Mouse (Mus musculus) myocyte (in vitro differentiated cells): ENCODE results near the gene Hoxc6. TPM values are rescaled to one million over a fixed set of nuclear protein-coding genes. Genes with fewer than 3 reads are reported as not detected.

Source experiments
- H3K27me3 ChIP-seq: one replicate; pipeline ENCODE4 v1.6.1; 2011; ENCODE audit not compliant: control insufficient read depth, insufficient read depth, insufficient read length
- H3K36me3 ChIP-seq: one replicate; pipeline ENCODE4 v1.6.1; 2011; ENCODE audit not compliant: control insufficient read depth, insufficient read depth
- H3K4me2 ChIP-seq: one replicate; pipeline ENCODE4 v1.6.1; 2011; ENCODE audit warnings: low read depth, control low read depth
- H3K4me3 ChIP-seq: one replicate; pipeline ENCODE4 v1.5.1; 2011; ENCODE audit warnings: mild to moderate bottlenecking, control low read depth, moderate library complexity
- H3K79me2 ChIP-seq: one replicate; pipeline ENCODE4 v1.6.1; 2011; ENCODE audit not compliant: control insufficient read depth, insufficient read depth
- H3ac ChIP-seq: one replicate; pipeline ENCODE4 v1.6.1; 2011; ENCODE audit not compliant: control insufficient read depth, insufficient read length
- CEBPB ChIP-seq: IDR thresholded peaks from 2 replicates; pipeline ENCODE4 v1.6.1; 2011; ENCODE audit warnings: mild to moderate bottlenecking, moderate library complexity; ENCODE audit not compliant: poor library complexity, insufficient read depth, severe bottlenecking
- E2F4 ChIP-seq: IDR thresholded peaks from one replicate; pipeline ENCODE4 v1.6.1; 2011; ENCODE audit warnings: mild to moderate bottlenecking, control low read depth, moderate library complexity; ENCODE audit not compliant: insufficient read depth
- MAX ChIP-seq: IDR thresholded peaks from one replicate; pipeline ENCODE4 v1.6.1; 2011; ENCODE audit warnings: low read depth, mild to moderate bottlenecking, control low read depth
- MYOD1 ChIP-seq, 3 experiments: IDR thresholded peaks; one replicate each; pipeline ENCODE4 v1.6.1; 2011; ENCODE audit warnings: control low read depth in 2 of 3, low read depth in 2 of 3, mild to moderate bottlenecking in 2 of 3, moderate library complexity in 1 of 3; ENCODE audit not compliant: insufficient read length in 2 of 3, control insufficient read depth in 1 of 3
- MYOG ChIP-seq, 3 experiments: IDR thresholded peaks; one replicate each; pipeline ENCODE4 v1.6.1; 2011; ENCODE audit warnings: control low read depth in 2 of 3, low read depth in 2 of 3, mild to moderate bottlenecking in 2 of 3; ENCODE audit not compliant: insufficient read length in 2 of 3, control insufficient read depth in 1 of 3, insufficient read depth in 1 of 3
- POLR2A ChIP-seq: IDR thresholded peaks from one replicate; pipeline ENCODE4 v1.6.1; 2011; ENCODE audit warnings: low read depth, mild to moderate bottlenecking, control low read depth, moderate library complexity; ENCODE audit not compliant: insufficient read length
- POLR2AphosphoS2 ChIP-seq: IDR thresholded peaks from one replicate; pipeline ENCODE4 v1.6.1; 2011; ENCODE audit warnings: low read depth, control low read depth; ENCODE audit not compliant: insufficient read length
- REST ChIP-seq: IDR thresholded peaks from one replicate; pipeline ENCODE4 v1.6.1; 2011; ENCODE audit warnings: mild to moderate bottlenecking, control low read depth, moderate library complexity; ENCODE audit not compliant: insufficient read depth, insufficient read length
- SRF ChIP-seq: IDR thresholded peaks from one replicate; pipeline ENCODE4 v1.6.1; 2011; ENCODE audit warnings: low read depth; ENCODE audit not compliant: control insufficient read depth, insufficient read length
- TCF12 ChIP-seq: IDR thresholded peaks from one replicate; pipeline ENCODE4 v1.6.1; 2011; ENCODE audit warnings: mild to moderate bottlenecking, control low read depth; ENCODE audit not compliant: poor library complexity, insufficient read depth, severe bottlenecking
- TCF3 ChIP-seq: IDR thresholded peaks from one replicate; pipeline ENCODE4 v1.6.1; 2011; ENCODE audit warnings: low read depth, control low read depth; ENCODE audit not compliant: insufficient read length
- USF1 ChIP-seq: IDR thresholded peaks from one replicate; pipeline ENCODE4 v1.6.1; 2011; ENCODE audit warnings: low read depth, mild to moderate bottlenecking, control low read depth, moderate library complexity
- polyA plus RNA-seq: library from polyadenylated mRNA; unstranded; fragments of >200 nt; fragmentation: generic; extraction: Trizol; gene quantifications from one replicate; pipeline ENCODE4 v1.2.1, GENCODE M21; 2012; ENCODE audit warnings: missing spikeins

Hoxc6 gene
- polyA plus RNA-seq, 1 experiment: 14.0 TPM

- TF ChIP-seq MAX (no peak), POLR2AphosphoS2 (no peak), USF1 (no peak), MYOD1 (IDR thresholded peaks at IDR 0.05; ENCODE audit: control insufficient read depth in 1 of 3, insufficient read length in 2 of 3, low read depth in 2 of 3) (no peak), POLR2A (no peak), CEBPB (no peak), SRF (no peak), E2F4 (no peak), TCF12 (no peak), TCF3 (no peak), REST (no peak), MYOG (IDR thresholded peaks at IDR 0.05; ENCODE audit: control insufficient read depth in 1 of 3, insufficient read depth in 1 of 3, insufficient read length in 2 of 3, low read depth in 2 of 3) (no peak)
- H3K36me3 ChIP-seq: no peaks in the 10 kb centered on the region
- H3K79me2 ChIP-seq: peaks cover 92% of the 10 kb centered on the region
- H3ac ChIP-seq: peak overlapping the region; percentile 26
- peak overlapping the region; percentile 98 for H3K4me2 ChIP-seq
- H3K4me3 ChIP-seq: peak overlapping the region; percentile 20
- H3K27me3 ChIP-seq: no peaks in the 10 kb centered on the region
Measured at GRCm38 (mm10) chr15:103005797-103006196, 7.7 kb downstream of the Hoxc6 start.

GRCm38 (mm10) chr15:103006326-103006725 is 8.3 kb downstream of the Hoxc6 start:
- Histone ChIP-seq H3K27me3 (no peaks in the 10 kb centered on the region), H3K36me3 (no peaks in the 10 kb centered on the region), H3K4me2 (peak overlapping the region; percentile 98), H3K79me2 (peaks cover 86% of the 10 kb centered on the region), H3K4me3 (peak overlapping the region; percentile 20), H3ac (no peak overlapping the region)
- TF ChIP-seq POLR2AphosphoS2: no peak
- TF ChIP-seq MYOD1 (IDR thresholded peaks at IDR 0.05; ENCODE audit: control insufficient read depth in 1 of 3, insufficient read length in 2 of 3, low read depth in 2 of 3): no peak
- no peak for TF ChIP-seq TCF3
- TF ChIP-seq USF1: no peak
- TF ChIP-seq E2F4: no peak
- TF ChIP-seq CEBPB: no peak
- TF ChIP-seq REST: no peak
- no peak for TF ChIP-seq MAX
- TF ChIP-seq SRF: no peak

GRCm38 (mm10) chr15:103009265-103010111 is 11.4 kb downstream of the Hoxc6 start:
- no peak overlapping the region for H3ac ChIP-seq
- H3K4me2 ChIP-seq: no peak overlapping the region
- H3K79me2 ChIP-seq: peaks cover 57% of the 10 kb centered on the region
- H3K36me3 ChIP-seq: no peaks in the 10 kb centered on the region
- H3K27me3 ChIP-seq: no peaks in the 10 kb centered on the region
- no peak overlapping the region for H3K4me3 ChIP-seq
- peak; percentile 43 for TF ChIP-seq USF1
- no peak for TF ChIP-seq TCF12

GRCm38 (mm10) chr15:103010112-103010846 is 12.2 kb downstream of the Hoxc6 start:
- Histone ChIP-seq H3K27me3 (no peaks in the 10 kb centered on the region), H3K4me2 (no peak overlapping the region), H3K79me2 (peaks cover 49% of the 10 kb centered on the region), H3K4me3 (no peak overlapping the region), H3ac (no peak overlapping the region), H3K36me3 (no peaks in the 10 kb centered on the region)
- TF ChIP-seq POLR2AphosphoS2 (no peak), MAX (no peak), TCF3 (no peak), REST (no peak), E2F4 (no peak), SRF (no peak), MYOD1 (IDR thresholded peaks at IDR 0.05; ENCODE audit: control insufficient read depth in 1 of 3, insufficient read length in 2 of 3, low read depth in 2 of 3) (no peak), POLR2A (no peak), TCF12 (no peak), USF1 (no peak)
